Mouse (Mus musculus) liver, embryonic 14.5 days (tissue): ENCODE results near the gene Nfkb1.

ENCODE experiments used
- CTCF ChIP-seq: IDR thresholded peaks from 2 replicates; pipeline ENCODE4 v1.5.1; 2016; ENCODE audit warnings: antibody characterized with exemption, low read depth, control low read depth
- EP300 ChIP-seq: IDR thresholded peaks from 2 replicates; pipeline ENCODE4 v1.6.1; 2016; ENCODE audit warnings: antibody characterized with exemption, low read depth

DNA sequence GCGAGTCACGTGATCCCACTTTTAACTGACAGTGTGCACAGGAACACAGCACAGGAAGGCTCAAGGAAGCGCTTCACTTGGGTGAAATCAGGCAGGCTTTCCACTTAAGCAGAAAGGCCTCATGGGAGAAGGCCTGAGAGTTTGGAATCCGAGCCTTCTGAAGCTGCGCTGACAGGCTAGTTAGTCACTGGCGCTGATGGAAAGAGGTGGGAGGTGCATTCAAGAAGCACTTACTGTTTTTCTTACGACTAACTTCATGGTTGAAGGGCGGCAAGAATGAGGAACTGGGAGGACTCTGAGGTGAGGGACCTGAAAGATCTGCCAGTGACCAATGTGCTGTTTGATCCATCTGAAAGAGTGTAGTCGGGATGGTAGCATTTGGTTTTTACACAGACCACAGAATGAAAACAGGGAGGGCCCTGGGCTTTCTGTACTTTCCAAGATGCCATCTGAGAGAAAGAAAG lies 62.6 kb downstream of the Nfkb1 start:
- TF ChIP-seq CTCF (no peak), EP300 (no peak)
